Mouse (Mus musculus) brain, adult 2 months (tissue): ENCODE measurements at regions not wholly inside any gene's neighbourhood (a gene's known extent, or its start where the extent isn't known, plus 50 kb on each side); places are given as distances from the start of the nearest gene placed in this dataset.
A peak's percentile ranks its signal among the peaks of the same experiment; 100 is the strongest.

Experiments used
- DNase-seq: peaks from one replicate; pipeline ENCODE4 v3.0.0; 2011; ENCODE audit warnings: low read depth, low spot score

DNA sequence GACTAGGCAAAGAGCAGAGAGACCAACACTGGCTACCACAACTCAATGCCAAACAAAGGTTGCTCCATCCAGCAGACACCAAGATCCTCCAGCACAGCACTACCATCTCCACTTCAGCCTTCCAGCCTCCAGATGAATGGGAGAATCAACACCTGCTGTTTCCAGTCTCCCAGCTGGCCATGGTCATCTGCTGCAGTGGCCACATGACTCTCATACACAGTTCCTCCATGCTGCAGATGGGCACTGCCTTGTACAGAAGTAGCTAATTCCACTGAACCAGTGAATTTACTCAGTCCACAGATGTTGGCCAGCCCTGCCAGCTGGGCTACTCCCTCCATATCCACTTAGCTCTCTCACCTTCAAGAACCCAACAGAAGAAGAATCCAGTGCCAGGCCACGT is 63.0 kb upstream of the Vstm5 start:
- DNase-seq, result peak; percentile 16

DNA sequence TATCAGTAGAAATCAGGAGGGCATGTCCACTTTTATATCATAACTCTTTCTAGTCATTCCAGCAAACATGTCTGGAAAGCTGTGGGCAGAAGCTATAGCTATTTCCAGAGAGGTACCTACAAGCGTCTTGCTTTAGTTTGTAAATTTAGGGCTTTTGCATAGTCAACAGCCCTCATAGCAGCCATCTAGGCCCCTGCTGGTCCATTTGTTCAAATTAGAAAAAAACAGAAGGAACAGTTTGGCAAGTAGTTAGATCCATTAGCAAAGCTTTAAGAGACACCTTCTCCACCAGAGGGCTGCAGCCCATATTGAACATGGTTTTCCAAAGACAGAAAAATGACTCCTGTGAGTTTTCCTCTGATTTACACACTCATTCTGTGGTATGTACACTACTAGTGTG is 63.4 kb upstream of the Vstm5 start:
- no peak for DNase-seq

- no peak for DNase-seq
These were observed 59.0 kb upstream of the Hephl1 start for GRCm38 (mm10) chr9:15170911-15171310.

DNA sequence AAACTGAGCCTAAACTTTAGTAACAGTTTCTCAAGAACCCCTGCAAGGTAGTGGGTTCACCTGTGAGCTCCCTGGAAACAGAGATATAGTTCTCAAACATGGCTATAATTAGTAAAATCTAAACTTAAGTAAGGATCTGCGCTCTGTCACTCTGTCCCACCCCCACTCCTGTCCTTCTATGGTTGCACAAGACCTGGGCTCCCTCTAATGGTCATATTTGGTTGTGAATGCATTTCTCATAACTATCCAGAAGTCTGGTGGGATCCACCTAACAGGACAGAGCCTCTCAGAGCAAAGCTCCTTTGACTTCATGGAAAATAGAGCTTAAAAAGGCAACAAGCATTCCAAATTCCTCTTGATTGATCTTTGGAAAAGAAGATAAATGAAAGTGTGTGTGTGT is 57.8 kb upstream of the Hephl1 start:
- DNase-seq, result peak; percentile 69

- no peak for DNase-seq
These were observed 57.1 kb upstream of the Hephl1 start for GRCm38 (mm10) chr9:15168961-15169360.

GRCm38 (mm10) chr9:15166896-15167295 is 55.0 kb upstream of the Hephl1 start:
- DNase-seq, result no peak

- DNase-seq, result no peak
These were observed 54.6 kb upstream of the Hephl1 start for GRCm38 (mm10) chr9:15166476-15166875.
